Mouse (Mus musculus): ENCODE data around the gene Ago4.

DNA sequence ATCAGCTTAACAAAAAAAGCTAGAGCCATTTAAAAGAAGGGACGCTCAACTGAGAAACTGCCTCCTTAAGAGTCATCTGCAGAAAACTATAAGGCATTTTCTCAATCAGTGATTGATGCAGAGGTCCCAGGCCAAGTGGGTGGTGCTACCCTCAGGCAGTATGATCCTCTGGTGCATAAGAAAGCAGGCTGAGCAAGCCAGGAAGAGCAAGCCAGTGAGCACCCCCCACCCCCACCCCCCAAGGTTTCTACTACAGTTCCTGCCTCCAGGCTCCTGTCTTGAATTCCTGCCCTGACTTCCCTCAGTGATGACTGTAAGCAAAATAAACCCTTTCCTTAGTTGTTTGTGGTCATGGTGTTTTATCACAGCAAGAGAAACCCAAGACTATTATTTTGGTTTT, 83.0 kb downstream of the Ago4 start:
- no peak for TF ChIP-seq CTCF (IDR thresholded peaks at IDR 0.05; ENCODE audit: extremely low read depth, insufficient read depth, insufficient read length, insufficient replicate concordance)
- no peak for TF ChIP-seq POLR2A (IDR thresholded peaks at IDR 0.05; ENCODE audit: low read depth, low read length)
